Mouse (Mus musculus) limb, embryonic 11.5 days (tissue): ENCODE measurements around the gene Lpin3. TPM values are rescaled to one million over a fixed set of nuclear protein-coding genes. Genes with fewer than 3 reads are reported as not detected.

Experiments
- ATAC-seq: fragments of 200-750 bp; cut with Nextera tagmentation; 2 replicates; pipeline ENCODE4 v1.8.0; 2017; ENCODE audit warnings: low read depth; ENCODE audit not compliant: insufficient number of reproducible peaks, low FRiP score, low TSS enrichment
- DNase-seq: peaks from one replicate; pipeline ENCODE4 v3.0.0-alpha.2; 2015; ENCODE audit warnings: low spot score
- H3K27ac ChIP-seq: fragments of 300-500 bp; sonication (generic); replicated peaks from 2 replicates; pipeline ENCODE4 v1.5.1; 2014; ENCODE audit warnings: low read depth, mild to moderate bottlenecking, low read length
- H3K27me3 ChIP-seq: fragments of 300-500 bp; sonication (generic); 2 replicates; pipeline ENCODE4 v1.6.1; 2014; ENCODE audit warnings: mild to moderate bottlenecking, low read length, mixed read lengths; ENCODE audit not compliant: control insufficient read depth, insufficient read depth
- H3K36me3 ChIP-seq: fragments of 300-500 bp; sonication (generic); 2 replicates; pipeline ENCODE4 v1.6.1; 2014; ENCODE audit warnings: mild to moderate bottlenecking, low read length, moderate library complexity, mixed read lengths; ENCODE audit not compliant: control insufficient read depth, insufficient read depth
- H3K4me1 ChIP-seq: fragments of 300-500 bp; sonication (generic); 2 replicates; pipeline ENCODE4 v1.6.1; 2014; ENCODE audit warnings: low read length, mixed read lengths; ENCODE audit not compliant: control insufficient read depth, insufficient read depth
- H3K4me2 ChIP-seq: fragments of 300-500 bp; sonication (generic); 2 replicates; pipeline ENCODE4 v1.6.1; 2014; ENCODE audit warnings: low read depth, mild to moderate bottlenecking, moderate library complexity; ENCODE audit not compliant: severe bottlenecking
- H3K4me3 ChIP-seq: fragments of 300-500 bp; sonication (generic); 2 replicates; pipeline ENCODE4 v1.5.1; 2014; ENCODE audit warnings: low read depth, low read length
- H3K9ac ChIP-seq: fragments of 300-500 bp; sonication (generic); 2 replicates; pipeline ENCODE4 v1.6.1; 2014; ENCODE audit warnings: mild to moderate bottlenecking, low read length
- H3K9me3 ChIP-seq: fragments of 300-500 bp; sonication (generic); 2 replicates; pipeline ENCODE4 v1.6.1; 2016; ENCODE audit warnings: low read length; ENCODE audit not compliant: control insufficient read depth
- WGBS: fragments of 180-500 bp; shearing (Covaris S2); extraction: QIAGEN DNeasy Blood & Tissue Kit; methylation state at CpG from one replicate; pipeline ENCODE4 v1.1.7; 2014; 5-methylcytosine and 5-hydroxymethylcytosine counted together
- polyA plus RNA-seq: library from polyadenylated mRNA; unstranded; fragments of >200 nt; fragmentation: Nextera tagmentation; extraction: Ambion mirVana; gene quantifications from 2 replicates; pipeline ENCODE4 v1.2.1, GENCODE M21; 2014

Gene Lpin3
- 0.99 and 1.2 TPM in 2 replicates for polyA plus RNA-seq

DNA sequence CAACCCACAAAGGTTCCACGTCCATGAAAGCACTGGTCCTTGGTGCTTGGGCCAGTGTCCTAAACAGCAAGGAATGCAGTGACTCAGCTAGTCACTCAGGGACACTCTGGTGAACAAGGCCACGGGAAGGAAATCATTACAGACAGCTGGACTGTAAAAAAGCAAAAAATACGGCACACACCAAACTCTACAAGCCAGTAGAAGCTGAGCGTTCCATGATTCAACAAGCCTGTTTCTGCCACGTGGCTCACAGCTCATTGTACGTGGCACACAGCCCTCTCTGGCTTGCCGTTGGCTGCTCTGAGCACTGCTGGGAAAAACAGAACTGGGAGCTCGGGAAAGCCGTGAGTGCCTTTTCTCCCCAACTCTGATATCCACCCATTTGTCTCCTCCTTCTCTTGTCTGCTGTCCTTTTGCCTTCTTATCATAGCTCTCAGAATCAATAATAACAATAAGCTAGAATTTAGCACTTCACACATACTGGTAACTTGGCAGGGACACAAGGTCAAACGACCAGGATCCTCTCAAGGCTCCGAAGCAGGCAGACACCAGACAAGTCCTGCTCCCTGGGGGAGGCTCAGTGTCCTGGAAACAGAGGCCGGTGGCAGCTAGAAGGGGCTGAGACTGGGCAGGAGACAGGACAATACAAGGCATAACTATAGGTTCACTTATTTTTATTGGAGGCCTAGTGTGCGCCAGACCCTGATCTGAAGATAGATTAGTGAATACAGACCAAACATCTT, at the start of gene Lpin3:
Gene Lpin3, plus strand, starts transcription at position 218 of the 743 bp plus-strand sequence.
- Histone ChIP-seq H3K4me2 (no peak within 1 kb of the TSS), H3K27me3 (no peaks in the 10 kb centered on the region), H3K36me3 (no peaks in the 10 kb centered on the region), H3K27ac (no peak within 1 kb of the TSS), H3K4me1 (no peaks in the 10 kb centered on the region), H3K4me3 (no peak within 1 kb of the TSS), H3K9ac (no peak within 1 kb of the TSS), H3K9me3 (no peaks in the 10 kb centered on the region)
- DNase-seq (no peak), ATAC-seq (no peak)
- 71% methylated on average over 13 of the region's 13 CpGs for WGBS

DNA sequence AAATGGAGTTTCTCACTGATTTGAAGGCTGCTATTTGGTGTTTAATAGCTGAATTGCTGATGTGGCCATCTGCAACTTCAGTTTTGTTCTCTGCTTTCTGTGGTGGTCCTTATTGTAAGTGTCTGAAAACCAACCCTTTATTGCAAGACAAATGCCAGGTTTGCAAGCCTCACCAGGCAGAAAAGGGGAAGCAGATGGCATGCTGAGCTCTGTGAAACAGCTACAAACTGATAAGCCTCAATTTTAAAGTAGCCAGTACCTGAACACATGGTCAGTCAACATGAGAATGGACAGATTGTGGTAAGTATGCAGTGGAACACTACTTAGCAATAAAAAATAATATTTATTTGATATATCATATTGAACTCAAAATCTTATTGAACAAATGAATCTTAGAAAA, 39.6 kb upstream of the Lpin3 start:
- no peaks in the 10 kb centered on the region for H3K4me1 ChIP-seq
- H3K27me3 ChIP-seq = no peaks in the 10 kb centered on the region
- no peak overlapping the region for H3K9ac ChIP-seq
- no peaks in the 10 kb centered on the region for H3K9me3 ChIP-seq
- ATAC-seq (no peak), DNase-seq (no peak)
- H3K4me3 ChIP-seq = no peak overlapping the region
- H3K4me2 ChIP-seq = no peak overlapping the region
- H3K36me3 ChIP-seq = no peaks in the 10 kb centered on the region
- H3K27ac ChIP-seq = no peak overlapping the region

GRCm38 (mm10) chr2:160847664-160848063, 32.8 kb upstream of the Lpin3 start:
- H3K4me3 ChIP-seq = no peak overlapping the region
- H3K27ac ChIP-seq = no peak overlapping the region
- no peaks in the 10 kb centered on the region for H3K36me3 ChIP-seq
- ATAC-seq (no peak), DNase-seq (no peak)
- no peak overlapping the region for H3K9ac ChIP-seq
- no peaks in the 10 kb centered on the region for H3K27me3 ChIP-seq
- 78% methylated on average over 1 of the region's 1 CpGs for WGBS
- H3K4me2 ChIP-seq = no peak overlapping the region
- H3K4me1 ChIP-seq = no peaks in the 10 kb centered on the region
- H3K9me3 ChIP-seq = no peaks in the 10 kb centered on the region

DNA sequence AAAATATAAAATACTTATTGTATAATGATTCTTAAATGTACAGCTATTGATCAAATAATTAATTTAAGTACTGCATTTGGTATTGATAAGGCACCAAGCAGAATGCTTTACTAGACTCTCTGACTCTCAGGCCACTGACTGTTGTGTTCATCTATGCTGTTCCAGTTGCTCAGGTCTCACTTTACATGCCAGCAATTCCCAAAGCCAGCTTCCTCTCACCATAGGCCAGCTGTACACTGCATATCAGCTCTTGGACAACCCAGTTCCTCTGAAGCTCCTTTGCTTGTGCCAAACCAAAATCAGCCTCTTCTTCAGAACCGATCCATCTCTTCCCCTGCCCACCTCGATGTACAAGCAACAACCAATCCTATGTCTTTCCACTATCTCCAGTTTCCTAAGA, 32.3 kb upstream of the Lpin3 start:
- no peaks in the 10 kb centered on the region for H3K27me3 ChIP-seq
- no peaks in the 10 kb centered on the region for H3K9me3 ChIP-seq
- no peak overlapping the region for H3K27ac ChIP-seq
- no peak overlapping the region for H3K4me2 ChIP-seq
- no peak overlapping the region for H3K4me3 ChIP-seq
- ATAC-seq (no peak), DNase-seq (no peak)
- no peak overlapping the region for H3K9ac ChIP-seq
- no peaks in the 10 kb centered on the region for H3K4me1 ChIP-seq
- 93% methylated on average over 2 of the region's 2 CpGs for WGBS
- no peaks in the 10 kb centered on the region for H3K36me3 ChIP-seq

DNA sequence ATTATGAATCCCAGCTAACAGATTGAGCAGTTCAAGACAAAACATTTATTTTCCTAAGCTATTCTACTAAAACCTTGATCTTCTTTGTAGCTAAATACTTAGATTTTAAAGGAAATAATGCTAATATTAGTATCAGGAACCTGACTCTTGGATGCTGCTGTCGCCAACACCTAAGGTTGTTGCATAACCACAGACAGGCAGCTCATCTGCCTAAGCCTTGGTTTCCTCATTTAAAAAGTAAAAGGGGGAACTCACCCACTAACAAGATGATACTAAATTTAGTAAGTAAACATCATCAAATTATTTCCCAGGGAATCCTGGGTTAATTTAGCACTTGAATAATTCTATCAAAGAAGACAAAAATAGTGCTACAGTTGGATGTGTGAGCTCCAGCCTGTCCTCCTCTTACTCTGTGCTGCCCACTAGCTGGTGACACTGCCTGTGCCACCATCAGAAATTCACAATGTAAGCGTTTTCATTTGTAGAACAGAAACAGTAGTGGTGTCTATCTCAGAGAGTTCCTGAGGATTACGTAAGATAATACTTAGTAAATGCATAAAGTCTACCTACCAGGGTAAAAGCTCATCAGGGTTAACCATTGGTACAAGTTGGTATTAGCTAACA, 30.7 kb upstream of the Lpin3 start:
- no peak overlapping the region for H3K4me3 ChIP-seq

DNA sequence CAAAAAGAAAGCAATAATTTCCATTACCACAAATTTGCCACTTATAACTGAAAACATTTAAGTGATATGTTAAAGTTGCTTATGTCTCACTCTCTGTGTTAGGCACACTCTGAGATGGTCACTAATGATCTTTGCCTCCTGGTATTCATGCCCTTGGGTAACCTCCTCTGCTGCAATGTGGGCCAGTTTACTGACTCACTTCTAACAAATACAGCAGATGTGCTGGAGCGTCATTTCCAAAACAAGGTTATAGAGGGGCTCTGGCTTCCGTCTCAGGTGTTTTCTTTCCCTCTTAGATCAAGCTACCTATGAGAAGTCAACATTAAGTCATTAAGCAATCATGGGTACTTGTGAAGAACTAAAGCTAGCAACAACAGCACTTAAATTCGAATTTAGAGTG, 30.1 kb upstream of the Lpin3 start:
- H3K4me3 ChIP-seq = no peak overlapping the region
- DNase-seq (no peak), ATAC-seq (no peak)
- no peak overlapping the region for H3K4me2 ChIP-seq
- H3K9ac ChIP-seq = no peak overlapping the region
- H3K27ac ChIP-seq = no peak overlapping the region
- no peaks in the 10 kb centered on the region for H3K27me3 ChIP-seq
- H3K36me3 ChIP-seq = no peaks in the 10 kb centered on the region
- H3K4me1 ChIP-seq = no peaks in the 10 kb centered on the region
- 70% methylated on average over 3 of the region's 3 CpGs for WGBS
- H3K9me3 ChIP-seq = no peaks in the 10 kb centered on the region

More for the DNA sequence above, 30.7 kb upstream of the Lpin3 start:
- Histone ChIP-seq H3K9me3 (no peaks in the 10 kb centered on the region), H3K27ac (no peak overlapping the region), H3K9ac (no peak overlapping the region), H3K4me2 (no peak overlapping the region), H3K27me3 (no peaks in the 10 kb centered on the region), H3K4me1 (no peaks in the 10 kb centered on the region), H3K36me3 (no peaks in the 10 kb centered on the region)
- WGBS = 83% methylated on average over 3 of the region's 3 CpGs
- DNase-seq = no peak
- no peak for ATAC-seq

GRCm38 (mm10) chr2:160854687-160855086, 25.8 kb upstream of the Lpin3 start:
- H3K27ac ChIP-seq = no peak overlapping the region
- H3K4me1 ChIP-seq = no peaks in the 10 kb centered on the region
- H3K36me3 ChIP-seq = no peaks in the 10 kb centered on the region
- no peak overlapping the region for H3K9ac ChIP-seq
- no peak overlapping the region for H3K4me3 ChIP-seq
- no peaks in the 10 kb centered on the region for H3K9me3 ChIP-seq
- H3K4me2 ChIP-seq = no peak overlapping the region
- no peak for DNase-seq
- no peak for ATAC-seq
- no peaks in the 10 kb centered on the region for H3K27me3 ChIP-seq

GRCm38 (mm10) chr2:160856359-160857102, 23.9 kb upstream of the Lpin3 start:
- no peaks in the 10 kb centered on the region for H3K27me3 ChIP-seq
- no peak overlapping the region for H3K4me2 ChIP-seq
- no peak overlapping the region for H3K4me3 ChIP-seq
- H3K4me1 ChIP-seq = no peaks in the 10 kb centered on the region
- no peak for DNase-seq
- WGBS = 75% methylated on average over 5 of the region's 5 CpGs
- H3K27ac ChIP-seq = no peak overlapping the region
- H3K36me3 ChIP-seq = no peaks in the 10 kb centered on the region
- H3K9me3 ChIP-seq = no peaks in the 10 kb centered on the region
- no peak for ATAC-seq
- H3K9ac ChIP-seq = no peak overlapping the region
